Mouse (Mus musculus): ENCODE data around the gene Ostm1.

Ostm1 gene

DNA sequence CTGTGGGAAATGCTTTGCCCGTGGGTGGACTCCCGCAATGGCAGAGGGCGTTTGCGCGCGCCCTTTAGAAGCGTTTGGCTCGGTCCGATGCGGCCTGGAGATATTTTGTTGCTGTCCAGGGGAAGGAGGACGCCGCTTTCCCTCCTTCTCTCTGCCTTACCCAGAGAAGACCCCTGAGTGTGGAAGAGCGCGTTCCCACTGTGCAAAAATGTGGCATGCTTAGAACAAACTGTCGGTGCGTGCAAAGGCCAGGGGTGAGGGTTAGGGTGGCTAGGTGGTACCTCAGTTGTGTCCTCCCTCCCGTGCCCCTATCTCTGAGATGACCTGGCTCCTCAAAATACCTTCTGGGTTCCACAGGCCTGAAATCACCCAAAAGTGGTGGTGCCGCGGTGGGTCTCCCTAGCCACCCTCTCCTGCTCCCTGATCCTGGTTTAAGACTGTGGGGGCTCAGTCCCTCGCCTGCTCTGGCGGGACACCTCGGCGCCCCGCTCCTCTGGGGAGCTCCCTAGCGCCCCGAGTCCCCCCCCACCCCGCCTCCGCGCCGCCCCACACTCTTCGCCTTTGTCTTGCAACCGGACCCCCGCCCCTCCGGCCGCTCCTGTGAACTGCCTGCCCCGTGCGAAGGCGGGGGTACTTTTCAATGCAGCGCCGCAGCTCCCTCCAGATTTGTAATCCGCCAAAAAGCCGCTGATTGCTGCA is 48.3 kb downstream of the Ostm1 start:
- no peak for DNase-seq

- no peak for DNase-seq
These were observed 49.1 kb downstream of the Ostm1 start for GRCm38 (mm10) chr10:42632453-42633360.

DNA sequence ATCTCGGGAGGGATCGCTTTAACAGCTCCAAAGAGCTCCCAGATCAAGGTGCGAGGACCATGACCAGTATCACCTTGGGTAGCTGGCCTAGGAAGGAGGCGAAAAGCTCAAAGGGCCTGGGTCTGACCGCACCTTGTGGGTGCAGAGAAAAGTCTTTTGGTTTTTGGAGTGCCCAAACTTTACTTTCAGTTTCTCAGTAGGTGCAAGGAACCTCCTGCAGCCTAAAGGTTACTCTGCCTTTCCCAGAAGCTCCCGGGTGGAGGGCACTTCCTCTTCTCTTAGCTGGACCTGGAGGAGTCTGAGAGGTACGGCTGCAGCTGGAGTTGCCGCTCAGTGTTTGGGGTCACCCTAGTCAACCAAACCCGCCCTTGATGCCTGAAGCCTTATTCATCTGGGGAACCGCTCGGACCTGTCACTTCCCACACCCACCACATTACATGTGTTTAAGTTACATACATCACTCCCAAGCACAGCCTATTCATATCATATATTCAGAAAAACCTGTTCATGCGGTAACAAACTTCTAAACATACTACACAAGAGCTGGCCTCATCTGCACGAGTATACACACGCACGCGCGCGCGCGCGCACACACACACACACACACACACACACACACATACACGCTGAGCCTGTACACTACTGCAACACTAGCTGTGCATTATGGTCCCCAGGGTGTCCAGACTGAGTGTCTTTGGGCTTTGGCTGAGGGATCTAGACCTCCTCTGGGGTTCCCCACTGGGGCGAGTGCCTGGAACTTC is 49.9 kb downstream of the Ostm1 start:
- no peak for DNase-seq

DNA sequence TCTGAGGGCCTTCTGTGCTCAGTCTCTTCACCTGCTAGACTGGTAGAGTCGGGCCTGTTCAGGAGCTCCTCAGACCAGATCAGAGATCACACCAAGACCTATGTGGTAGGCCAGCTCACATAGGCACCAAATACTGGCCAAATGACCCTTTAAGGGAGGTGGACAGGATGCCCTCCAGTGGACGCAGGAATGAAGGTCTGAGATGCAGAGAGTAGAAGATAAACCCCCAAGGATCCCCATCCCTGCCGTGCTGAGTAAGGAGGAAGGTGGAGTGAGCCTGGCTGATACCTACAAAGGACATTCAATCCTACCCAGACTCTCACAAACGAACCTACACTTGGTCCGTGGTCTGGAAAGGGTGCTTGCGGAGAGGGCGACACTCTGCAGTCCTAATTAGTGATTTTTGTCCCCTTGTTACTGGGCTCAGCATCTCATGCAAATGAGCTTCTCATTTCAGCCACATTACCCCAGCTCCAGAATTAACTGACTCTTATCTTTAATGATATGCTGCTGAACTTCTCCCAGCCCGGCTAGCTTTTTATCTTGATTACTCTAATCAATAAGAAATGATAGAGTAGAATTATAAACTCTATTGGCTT is 50.6 kb downstream of the Ostm1 start:
- DNase-seq: no peak

DNA sequence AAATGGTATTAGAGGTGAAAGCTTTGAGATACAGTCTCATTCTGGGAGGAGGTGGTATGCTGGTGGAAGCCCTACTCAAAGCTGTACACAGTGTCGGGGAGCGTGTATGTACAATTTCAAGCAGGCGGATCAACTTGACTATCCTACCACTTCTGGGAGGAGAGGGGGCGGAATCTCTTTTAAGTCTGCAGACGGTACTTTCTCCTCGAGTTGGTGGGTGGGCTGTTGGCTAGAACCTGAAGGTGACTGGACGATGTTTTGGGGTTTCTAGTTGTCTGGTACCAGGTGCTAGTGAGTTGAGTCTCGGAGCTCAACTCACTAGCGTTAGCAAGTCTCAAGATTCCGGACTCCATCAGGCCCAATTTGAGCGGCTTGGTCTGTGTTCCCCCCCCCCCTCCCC is 51.4 kb downstream of the Ostm1 start:
- DNase-seq: no peak

DNA sequence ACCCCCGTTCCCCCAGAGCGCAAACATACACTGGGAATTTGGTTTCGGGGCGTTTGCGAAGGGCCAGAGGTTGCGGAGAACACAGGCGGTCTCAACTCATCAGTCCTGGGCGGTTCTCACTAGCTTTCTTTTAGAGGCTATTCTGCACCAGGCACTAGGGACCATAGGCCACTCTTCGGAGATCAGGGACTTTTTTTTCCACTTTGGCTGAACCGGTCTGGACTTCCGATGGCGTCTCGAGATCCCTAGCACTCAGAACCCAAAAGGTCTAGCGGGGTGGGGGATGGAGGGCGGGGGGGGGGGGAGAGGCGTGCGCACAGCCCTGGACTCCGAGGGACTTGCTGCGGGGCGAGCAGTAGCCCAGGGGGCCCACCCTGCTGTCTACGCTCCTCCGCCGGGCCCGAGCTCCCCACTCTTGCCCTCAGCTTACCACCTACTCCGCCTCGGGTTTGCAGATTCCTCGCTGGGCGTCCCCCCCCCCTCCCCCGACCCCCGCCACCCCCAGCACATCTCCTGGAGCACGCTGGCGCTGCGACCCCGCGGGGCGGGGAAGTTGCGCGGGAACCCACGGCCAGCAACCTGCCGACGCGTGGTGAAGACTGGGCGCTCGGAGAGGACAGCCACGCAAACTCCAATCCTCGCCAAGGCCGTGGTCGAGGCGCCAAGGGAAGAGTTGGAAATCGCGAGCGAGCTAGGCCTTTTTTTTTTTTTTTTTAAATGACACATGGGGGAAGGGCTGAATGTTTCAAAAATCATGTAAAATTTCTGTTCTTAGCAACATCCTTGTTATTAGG is 52.1 kb downstream of the Ostm1 start:
- DNase-seq: no peak

DNA sequence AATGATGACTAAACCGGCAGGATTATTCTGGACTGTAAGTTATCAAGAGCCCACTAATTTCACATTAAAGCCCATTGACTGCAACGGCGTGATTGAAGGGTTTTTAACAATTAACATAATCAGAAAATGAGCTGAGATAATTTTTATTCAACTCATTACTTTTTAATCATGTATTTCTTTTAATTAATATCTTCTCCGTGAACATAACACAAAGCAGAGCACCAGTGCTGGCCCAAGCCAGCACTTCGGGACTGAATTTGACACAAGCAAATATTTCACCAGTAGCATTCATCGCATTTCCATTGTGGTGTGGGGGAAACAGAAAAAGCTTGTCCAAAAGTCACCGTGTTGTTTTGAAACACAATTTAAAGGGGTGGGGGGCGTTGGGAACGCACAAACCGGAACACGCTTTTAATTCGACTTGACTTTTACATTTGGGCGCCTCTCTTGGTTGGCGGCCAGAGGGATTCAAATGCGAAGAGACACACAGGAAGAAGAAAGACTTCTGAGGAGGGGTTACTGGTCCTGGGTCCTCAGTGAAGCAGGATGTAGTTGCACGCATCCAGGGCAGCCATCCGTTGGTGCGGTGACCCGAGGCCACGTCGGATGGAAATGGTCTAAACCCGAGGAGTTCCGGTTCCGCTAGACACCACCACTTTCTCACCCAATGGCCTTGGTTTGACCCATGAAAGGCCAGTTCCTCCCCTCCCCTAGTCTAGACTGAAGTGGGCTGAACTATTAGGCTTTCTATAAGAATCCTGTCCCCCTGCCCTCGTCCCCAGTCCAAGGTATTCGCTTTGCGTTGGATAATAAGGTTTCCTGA is 52.9 kb downstream of the Ostm1 start:
- DNase-seq: peak; percentile 15

DNA sequence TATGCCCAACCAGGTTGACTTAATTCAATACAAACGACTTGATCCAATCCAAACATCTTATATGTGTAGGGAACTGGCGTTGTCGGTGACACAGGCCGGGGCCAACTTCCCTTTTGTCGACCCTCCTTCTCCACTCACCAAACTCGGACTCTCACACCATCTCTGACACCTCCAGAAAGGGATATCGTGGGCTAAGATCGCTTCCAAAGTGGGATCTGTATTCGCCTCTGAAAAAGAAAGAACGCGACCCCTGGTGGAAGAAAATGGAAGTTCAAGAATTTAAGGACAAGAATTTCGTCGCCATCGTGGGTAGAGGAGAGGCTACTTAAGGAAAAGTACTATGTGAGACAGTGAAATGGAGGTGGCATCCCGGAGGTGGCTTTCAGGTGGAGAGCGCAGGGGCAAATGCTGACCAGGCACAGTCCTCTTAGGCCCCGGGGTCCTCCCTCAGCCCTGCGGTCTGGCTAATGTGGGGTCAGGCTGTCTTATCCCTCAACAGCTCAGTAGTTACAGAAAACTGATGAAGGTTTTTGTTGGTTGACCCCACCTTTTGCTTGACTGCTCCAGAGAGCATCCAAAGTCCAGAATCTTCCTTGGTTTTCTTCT is 53.7 kb downstream of the Ostm1 start:
- peak; percentile 80 for DNase-seq

GRCm38 (mm10) chr10:42639856-42640255 is 56.2 kb downstream of the Ostm1 start:
- no peak for DNase-seq

DNA sequence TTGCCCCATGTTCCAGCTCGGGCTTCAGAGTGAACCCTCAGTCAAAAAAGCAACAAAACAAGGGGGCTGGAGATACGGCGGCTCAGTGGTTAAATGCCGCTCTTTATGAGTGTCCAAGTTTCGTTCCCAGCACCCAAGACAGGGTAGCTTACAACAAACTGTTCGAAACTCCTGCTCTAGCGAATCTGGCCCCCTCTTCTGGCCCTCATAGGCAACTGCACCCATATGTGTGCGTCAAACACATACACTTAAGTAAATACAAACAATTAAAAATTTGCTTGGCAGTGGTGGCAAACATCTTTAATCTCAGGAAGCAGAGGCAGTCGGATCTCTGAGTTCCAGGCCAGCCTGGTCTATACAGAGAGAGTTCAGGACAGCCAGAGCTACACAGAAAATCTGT is 60.0 kb downstream of the Ostm1 start:
- DNase-seq: no peak

DNA sequence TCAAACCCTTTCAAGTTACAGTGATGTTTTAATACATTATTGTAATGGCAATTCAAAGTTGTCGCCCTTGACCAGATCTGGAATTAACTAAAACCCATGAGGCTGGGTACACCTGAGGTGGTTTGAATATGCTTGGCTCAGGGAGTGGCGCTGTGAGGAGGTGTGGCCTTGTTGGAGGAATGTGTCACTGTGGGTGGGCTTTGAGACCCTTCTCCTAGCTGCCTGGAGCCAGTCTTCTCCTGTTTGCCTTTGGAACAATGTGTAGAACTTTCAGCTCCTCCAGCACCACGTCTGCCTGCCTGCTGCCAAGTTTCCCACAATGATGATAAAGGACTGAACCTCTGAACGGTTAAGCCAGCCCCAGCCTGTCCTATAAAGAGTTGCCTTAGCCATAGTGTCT is 62.7 kb downstream of the Ostm1 start:
- no peak for DNase-seq

DNA sequence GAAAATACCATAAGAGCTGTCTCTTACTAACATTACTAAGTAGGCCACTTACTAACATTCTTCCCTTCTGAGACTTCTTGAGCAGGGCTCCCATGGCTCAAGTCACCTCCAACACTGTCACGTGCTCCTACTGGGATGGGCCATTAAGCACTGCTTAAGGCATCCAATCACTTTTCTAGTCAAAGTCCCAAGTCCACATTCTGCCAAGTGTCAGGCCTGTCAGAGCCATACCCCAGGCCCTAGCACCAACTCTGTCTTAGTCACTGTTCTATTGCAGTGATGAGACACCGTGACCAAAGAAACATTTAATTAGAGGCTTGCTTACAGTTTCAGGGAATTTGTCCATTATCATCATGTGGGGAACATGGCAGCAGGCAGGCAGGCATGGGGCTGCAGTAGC is 78.3 kb downstream of the Ostm1 start:
- DNase-seq: no peak

- DNase-seq: no peak
These were observed 86.3 kb downstream of the Ostm1 start for GRCm38 (mm10) chr10:42669970-42670369.

DNA sequence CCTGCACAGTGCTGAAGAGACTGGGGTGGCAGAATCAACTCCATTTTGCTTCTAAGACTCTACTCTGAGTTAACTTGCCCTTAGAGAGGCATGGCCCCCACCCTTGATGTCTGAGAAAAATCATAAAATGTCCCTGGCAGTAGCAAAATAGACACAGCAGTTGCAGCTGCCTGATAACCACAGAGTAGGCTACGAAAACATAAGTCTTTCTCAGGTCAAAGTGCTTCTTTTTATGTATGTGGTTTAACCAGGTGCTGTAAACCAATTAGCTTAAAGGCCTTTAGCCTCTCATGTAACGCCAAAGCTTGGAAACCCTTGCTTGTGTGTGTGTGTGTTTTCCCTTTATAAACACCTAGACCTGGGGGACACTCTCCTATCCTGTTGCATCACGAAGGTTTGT is 89.2 kb downstream of the Ostm1 start:
- DNase-seq: no peak

DNA sequence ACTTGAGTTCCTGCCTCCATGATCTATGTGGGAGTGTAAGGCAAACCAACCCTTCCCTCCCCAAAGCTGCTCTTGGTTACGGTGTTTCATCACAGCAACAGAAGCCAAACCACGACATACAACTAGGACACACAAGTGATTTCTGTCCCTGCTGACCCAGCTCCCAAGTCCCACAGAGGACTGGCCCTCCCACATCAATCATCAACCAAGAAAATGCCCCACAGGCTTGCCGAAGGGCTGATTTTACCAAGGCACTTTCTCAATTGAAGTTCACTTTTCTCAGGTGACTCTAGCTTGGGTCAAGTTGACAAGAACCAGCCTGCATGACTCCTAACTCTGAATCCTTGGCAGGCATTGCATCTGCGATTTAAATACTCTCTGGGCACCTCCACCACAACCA is 91.9 kb downstream of the Ostm1 start:
- no peak for DNase-seq

GRCm38 (mm10) chr10:42678331-42678730 is 94.7 kb downstream of the Ostm1 start:
- DNase-seq: no peak

DNA sequence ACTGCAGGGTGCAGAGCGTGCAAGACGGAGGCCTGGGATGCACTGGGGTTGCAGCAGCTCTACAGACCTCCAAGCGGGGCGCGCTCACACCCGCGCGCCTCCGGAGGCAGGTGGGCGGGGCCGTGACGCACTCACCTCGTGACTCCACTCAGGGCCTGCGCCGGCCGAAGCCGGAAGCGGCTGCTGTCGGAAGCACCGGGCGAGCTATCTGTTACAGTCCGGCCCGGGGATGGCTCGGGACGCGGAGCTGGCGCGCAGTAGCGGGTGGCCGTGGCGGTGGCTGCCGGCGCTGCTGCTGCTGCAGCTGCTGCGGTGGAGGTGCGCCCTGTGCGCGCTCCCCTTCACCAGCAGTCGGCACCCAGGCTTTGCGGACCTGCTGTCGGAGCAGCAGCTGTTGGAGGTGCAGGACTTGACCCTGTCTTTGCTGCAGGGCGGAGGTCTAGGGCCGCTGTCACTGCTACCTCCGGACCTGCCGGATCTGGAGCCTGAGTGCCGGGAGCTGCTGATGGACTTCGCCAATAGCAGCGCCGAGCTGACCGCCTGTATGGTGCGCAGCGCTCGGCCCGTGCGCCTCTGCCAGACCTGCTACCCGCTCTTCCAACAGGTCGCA is 95.2 kb downstream of the Ostm1 start:
- peak; percentile 94 for DNase-seq

- DNase-seq: no peak
These were observed 96.0 kb downstream of the Ostm1 start for GRCm38 (mm10) chr10:42679586-42679985.

DNA sequence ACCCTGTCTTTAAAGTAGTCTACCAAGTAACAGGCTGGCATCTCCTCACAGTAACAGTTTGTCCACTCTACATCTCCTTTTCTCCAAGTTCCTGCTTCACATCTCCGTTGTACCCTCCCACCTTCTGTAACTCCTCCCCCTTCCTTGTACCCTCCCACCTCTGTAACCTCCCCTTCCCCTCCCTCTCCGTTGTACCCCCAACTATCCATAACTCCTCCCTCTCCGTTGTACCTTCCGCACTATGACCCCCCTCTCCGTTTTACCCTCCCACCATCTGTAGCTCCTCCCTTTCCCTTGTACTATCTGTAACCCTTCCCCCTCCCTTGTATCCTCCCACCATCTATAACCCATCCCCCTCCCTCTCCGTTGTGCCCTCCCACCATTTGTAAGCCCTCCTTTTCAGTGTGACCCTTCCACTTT is 97.0 kb downstream of the Ostm1 start:
- DNase-seq: peak; percentile 29

- no peak for DNase-seq
These were observed 98.8 kb downstream of the Ostm1 start for GRCm38 (mm10) chr10:42682421-42682820.

All from lung, postnatal 10 days (tissue).